Mouse (Mus musculus) layer of hippocampus, postnatal 36 days (tissue): ENCODE data around the gene Olfr221. TPM values are rescaled to one million over a fixed set of nuclear protein-coding genes. Genes with fewer than 3 reads are reported as not detected.
A peak's percentile ranks its signal among the peaks of the same experiment; 100 is the strongest.

Source experiments
- DNase-seq, 2 experiments: peaks; one replicate each; pipeline ENCODE4 v3.0.0; 2022
- total RNA-seq, 2 experiments: library from RNA; stranded (reverse); gene quantifications; 2 replicates each; pipeline ENCODE4 v1.2.3; 2021

Gene Olfr221
- total RNA-seq, 2 experiments from 2014 or later: not detected

DNA sequence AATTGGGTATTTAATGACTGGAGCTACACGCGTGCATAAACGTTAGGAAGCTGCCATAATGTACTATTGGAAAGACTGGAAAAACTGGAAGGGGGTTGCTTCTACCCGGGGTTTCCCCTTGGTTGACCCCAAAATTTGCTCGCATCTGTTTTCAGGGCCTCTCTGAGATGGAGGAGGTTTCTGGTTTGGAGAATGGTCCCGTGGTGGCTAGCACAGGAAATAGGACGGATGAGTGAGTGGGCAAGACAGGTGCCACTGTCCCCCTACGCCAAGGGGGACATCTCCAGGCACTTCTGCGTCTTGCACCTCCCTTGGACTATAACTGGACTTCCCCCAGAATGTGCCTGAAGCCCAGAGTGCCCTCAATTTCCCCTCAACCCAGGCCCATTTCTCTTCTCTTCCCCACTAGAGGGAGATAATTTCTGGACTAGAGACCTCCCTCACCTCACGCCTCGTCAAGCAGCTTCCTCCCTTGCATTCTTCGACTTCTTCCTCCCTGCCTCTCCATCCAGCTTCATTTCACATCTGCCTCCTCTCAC lies 23.1 kb downstream of the Olfr221 start:
- no peak for DNase-seq

DNA sequence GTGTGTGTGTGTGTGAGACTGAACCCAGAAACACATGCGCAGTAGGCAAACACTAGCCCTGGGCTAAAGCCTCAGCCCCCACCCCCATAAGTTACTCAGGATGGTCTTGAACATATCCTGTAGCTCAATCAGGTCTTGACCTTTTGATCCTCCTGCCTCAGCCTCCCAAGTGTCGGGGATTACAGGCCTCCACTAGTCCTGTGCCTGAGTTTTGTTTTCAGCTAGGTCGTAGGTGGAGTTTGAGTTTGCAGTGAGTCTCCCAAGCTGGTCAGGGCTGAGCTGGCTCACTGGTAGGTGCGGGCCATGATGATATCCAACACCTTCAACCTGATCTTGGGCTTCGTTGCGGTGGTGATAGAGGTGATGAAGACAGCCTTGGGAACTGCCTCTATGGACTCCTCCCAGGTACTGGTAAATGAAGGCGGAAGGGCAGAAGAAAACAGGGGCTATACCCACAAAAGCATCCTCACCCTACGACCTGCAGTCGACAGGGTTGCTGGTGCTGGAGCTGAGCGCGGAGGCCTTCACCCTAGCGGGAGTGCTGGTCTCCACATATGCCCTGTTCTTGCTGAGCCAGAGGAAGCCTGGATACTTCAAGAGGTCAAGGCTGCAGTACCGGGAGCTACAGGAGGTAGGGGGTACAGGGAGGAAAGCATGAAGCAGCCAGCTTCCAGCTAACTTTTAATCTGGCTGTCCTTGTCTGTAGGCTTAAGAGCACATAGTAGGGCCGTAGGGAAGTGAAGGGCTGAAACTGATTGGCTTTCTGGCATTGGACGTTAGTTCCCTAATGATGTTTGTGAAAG lies 23.8 kb downstream of the Olfr221 start:
- no peak for DNase-seq

DNA sequence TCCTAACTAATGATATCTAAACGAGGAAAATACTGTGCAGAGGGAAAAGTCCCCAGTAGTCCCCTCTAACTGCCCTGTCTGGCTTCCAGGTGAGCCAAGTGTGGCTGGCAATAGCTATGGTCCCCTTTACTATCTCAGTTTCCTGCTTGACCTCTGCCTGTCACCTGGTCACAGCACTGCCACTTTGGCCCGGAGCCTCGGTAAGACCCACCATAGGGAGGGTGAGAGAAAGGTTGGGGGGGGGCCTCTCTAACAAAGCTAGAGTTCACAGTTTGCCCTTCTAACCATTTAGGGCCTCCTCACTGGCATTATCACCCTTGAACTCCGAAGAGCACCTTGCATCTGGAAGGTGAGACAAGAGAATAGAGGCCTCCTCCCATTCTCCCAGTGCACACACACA lies 24.6 kb downstream of the Olfr221 start:
- no peak for DNase-seq

DNA sequence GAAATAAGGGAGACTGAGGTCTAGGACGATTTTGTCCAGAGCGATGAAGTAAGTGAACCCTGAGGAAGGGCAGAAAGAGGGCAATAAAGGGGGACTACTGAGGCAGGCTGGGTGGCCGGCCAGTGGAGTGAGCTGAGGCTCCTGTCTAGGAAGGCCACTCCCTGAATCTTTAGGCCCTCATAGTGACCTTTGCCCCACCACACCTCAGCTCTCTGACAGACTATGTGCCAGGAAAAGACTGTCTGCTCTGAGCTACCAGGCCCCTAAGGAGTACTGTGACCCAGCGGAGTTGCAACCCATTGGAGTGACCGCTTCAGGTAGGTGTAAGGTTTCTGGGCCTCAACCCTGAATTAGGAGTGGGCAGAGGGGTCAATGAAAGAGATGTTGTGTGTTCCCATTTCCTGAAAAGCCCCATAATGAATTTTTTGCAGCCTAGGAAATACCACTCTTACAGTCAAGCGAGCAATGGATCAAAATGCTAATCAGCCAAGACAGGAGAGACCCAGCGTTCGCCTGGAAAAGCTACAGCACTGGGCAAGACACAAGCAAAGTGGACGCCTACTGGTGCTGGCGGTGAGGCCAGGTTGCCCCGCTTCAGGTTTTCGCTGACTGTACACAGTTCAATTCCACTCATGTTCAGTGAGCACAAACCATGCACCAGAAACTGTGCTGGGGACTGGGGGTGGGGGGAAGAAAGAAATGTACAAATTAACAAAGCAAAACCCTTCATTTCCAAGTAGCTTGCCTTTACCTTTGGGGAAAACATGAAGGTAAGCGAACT lies 25.4 kb downstream of the Olfr221 start:
- no peak for DNase-seq

GRCm38 (mm10) chr14:52015445-52016100 lies 26.7 kb downstream of the Olfr221 start, which contains the start of gene Tmem253:
TSS of gene Tmem253 (plus strand) at chr14:52015658.
- no peak for DNase-seq

DNA sequence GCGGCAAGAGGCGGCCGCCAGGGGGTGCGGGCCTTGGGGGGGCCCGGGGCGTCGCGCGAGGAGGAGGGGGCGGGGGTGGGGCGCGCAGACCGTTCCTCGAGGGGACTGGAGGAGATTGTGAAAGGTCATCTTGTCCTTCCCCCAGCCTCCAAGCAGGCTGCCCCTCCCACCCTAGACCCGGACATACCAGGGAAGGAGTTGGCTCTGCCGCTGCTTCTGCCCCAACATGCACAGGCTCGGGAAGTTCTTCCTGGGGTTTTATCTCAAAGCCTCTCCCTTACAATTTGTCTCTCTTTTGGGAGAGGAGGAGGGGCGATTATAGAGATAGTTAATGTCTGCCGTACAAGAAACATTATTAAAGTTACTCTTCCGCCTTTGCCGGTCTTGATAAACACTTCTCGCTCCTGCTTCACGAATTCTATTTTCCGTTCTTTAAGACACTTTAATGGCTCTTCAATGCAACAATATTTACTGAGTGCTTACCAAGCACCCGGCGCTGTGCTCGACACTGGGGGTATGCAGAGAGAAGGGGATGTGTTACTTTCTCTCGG lies 27.4 kb downstream of the Olfr221 start:
- DNase-seq: no peak

GRCm38 (mm10) chr14:52014271-52014760 lies 27.9 kb downstream of the Olfr221 start:
- no peak for DNase-seq

- DNase-seq: no peak
Measured at GRCm38 (mm10) chr14:52013771-52014219, 28.5 kb downstream of the Olfr221 start.

DNA sequence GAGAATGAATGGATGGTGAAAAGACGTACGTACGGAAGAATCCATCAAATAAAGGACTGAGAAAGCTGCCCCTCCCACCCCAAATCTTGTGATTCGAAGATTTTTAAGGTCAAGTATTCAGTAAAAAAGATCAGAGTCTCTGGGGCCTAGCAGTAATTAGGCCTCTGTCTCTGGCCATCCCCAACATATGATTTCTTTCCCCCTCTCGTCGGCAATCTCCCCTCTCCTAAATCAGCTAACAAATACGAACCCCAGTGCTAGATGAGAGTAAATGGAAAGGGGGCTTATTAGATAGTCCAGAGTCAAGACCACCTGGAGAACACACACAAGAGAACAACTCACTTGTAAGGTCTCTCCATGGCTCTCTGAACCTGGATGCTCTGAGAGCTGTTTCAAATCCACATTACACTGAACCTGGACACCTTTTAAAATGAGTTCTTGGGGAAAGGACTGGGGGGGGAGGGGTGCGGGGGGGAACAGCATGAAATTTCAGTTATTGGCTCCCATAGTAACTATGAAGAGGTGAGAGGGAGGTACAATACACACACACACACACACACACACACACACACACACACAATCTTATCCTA lies 29.1 kb downstream of the Olfr221 start:
- no peak for DNase-seq

GRCm38 (mm10) chr14:52012553-52012952 lies 29.7 kb downstream of the Olfr221 start:
- DNase-seq: no peak

- no peak for DNase-seq
Measured at GRCm38 (mm10) chr14:52012085-52012484, 30.2 kb downstream of the Olfr221 start.

DNA sequence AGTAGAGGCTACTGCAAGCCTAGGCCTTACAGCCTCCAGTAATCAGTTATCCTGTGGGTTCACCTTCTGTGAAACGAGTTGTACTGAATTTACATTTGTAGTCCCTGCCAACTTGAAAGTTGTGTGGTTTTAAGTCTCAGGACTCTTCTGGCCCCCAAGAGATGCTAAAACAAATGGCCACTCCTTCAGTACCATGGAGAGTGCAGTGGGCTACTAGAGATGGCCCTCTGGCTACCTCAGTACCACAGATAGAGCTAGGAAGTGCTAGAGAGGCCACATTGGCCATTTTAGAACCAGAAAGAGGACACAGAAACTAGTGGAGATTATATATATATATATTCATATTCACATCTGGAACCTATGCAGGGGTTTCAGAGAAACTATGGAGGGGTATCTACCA lies 30.6 kb downstream of the Olfr221 start:
- no peak for DNase-seq

DNA sequence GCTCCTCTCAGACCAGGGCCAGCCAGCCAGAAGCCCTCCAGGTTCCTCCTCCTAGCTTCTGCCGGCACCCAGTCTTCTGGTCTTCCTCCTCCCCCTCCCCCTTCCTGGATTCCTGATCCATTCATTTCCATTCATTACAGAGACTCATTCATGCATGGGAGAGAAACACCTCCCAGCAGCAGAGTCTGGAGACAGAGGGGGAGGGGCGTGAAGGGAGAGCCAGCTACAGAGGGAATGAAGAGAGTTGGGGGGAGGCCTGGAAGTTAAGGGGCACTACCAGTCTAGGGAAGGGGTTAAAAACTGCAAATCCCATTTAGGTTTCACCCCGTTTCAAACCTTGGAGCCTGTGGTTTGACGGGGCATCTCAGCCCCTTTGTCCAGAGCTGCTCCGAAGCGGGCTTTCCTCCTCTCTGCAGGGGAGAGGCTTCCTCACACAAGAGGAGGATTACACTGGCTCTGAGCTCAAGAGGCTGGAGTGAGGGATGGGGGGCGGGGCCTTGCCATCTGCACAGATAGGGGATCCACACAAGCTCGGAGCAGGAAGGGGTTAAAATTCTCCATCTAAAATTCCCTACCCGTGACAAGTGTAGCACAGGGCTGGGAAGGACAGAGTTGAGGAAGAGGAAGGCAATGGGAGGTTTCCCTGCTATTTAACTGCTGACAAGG lies 31.7 kb downstream of the Olfr221 start:
- no peak for DNase-seq

DNA sequence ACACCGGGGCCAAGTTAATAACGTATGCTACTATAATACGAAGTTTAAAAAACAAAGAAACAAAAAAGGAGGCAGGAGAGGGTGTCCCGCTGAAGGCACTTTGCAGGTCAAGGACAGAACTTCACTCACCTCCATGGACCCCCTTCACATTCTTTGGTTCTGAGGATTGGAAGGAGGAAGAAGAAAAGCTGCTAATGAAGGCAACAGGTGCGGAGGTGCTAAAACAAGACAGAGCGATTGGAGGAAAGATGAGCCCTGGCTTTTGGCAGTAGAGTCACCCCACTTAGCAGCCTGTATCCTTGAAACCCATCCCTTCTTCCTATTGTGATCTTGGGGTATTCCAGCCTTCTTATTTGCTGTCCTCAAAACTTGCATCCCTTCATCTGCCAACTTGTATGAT lies 32.4 kb downstream of the Olfr221 start:
- no peak for DNase-seq

- DNase-seq: no peak
Measured at GRCm38 (mm10) chr14:52009361-52009760, 32.9 kb downstream of the Olfr221 start.

DNA sequence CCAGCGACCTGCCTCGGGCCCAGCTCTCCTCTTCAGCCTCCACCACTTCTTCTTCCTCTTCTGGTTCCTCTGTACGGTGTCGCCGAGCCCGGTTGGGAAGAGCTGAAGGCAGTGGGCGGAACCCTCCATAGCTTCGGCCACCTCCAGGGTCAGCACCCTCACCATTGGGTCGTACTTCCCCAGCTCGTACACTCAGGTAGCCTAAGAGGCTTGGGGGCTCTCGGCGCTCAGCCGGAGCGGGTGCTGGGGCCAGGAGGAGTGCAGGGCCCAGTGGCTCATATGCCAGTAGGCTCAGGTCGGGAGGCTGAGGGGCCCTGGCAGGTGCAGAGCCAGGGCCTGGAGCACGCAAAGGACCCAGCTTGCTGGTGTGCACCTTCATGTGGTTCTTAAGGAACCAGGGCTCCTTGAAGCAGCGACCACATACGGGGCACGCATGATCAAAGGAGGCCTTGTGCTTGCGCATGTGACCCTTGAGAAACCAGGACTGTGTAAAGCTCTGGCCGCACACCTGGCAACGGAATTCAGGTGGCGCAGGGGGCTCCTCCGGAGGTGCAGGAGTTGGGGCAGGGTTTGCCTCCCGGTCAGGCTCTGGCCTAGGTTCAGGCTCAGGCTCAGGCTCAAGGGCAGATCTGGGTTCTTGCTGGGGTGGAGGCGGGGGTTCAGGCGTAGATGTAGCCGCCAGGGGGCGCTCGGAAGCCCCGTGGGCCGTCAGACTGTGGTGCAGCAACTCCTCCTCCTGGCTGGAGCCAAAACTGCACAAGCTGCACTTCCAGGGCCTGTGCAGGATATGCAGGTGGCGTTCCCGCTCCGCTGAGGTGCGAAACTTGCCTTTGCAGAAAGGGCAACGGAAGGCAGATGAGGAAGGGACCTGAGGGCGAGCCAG lies 33.7 kb downstream of the Olfr221 start:
- DNase-seq: peak; percentile 89 to 90

DNA sequence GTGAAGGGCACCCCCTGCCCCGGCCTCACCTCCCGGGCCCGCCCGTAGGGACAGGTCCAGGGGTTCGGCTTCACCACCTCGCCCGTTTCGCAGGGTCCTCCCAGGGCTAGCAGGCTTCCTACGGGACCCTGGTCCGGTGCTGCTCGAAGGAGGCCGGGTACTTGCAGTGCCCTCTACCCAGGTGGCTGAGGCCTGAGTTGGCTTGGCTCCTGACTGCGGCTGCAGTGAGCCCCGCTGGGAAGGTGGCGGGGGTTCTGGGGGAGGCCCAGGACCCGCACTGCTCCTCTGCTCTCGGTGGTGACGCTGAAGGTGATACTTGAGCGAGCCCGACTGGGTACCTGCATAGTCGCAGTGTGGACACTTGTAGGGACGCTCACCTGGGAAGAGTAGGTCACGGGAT lies 35.5 kb downstream of the Olfr221 start:
- DNase-seq: no peak

DNA sequence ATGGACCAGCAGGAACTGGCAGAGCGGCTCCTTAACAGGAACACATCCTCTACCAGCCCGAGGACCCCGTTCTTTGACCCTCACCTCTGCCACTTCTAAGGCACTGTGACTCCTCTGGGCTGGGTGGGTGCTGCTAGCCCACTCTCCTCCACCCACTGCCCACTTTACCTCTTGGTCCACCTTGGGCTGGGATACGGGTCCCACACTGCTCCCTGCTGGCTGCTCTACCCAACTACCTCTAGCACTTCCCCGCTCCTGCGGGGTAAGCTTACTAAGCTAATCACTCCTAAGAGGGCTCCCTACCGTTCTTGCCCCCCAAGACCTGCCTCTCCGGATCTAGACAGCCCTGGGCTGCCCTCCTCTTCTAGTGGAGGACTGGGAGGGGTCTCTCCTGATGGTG lies 36.0 kb downstream of the Olfr221 start:
- no peak for DNase-seq

GRCm38 (mm10) chr14:52005616-52006015 lies 36.6 kb downstream of the Olfr221 start:
- DNase-seq: no peak

DNA sequence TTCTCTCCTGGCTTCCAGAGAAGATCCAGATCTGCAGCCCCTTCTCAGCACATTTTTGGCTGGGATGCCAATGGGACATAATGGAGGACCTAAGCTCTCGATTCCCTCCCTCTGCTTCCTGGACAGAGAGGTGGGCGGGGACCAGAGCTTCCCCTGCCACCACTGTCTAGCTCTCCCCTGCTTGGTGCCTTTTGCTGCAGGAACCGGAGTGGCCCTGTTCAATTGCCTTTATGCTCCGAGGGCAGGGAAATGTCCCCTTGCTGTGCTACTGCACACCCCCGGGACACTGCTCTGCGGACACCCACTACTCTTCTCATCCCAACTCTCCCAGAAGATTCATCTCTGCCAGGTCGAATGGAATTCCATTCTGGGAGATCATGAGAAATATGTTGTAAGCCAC lies 37.1 kb downstream of the Olfr221 start:
- DNase-seq: no peak
